Mouse (Mus musculus) urinary bladder, postnatal 36 days (tissue): Measurements from ENCODE around the gene Tulp3.
"Not testable (repeated sequence)": the region's sequence is repeated elsewhere in the genome, so short reads cannot be mapped to it uniquely, and the experiment has no call there.

Experiments used
- DNase-seq, 2 experiments: peaks; one replicate each; pipeline ENCODE4 v3.0.0; 2022; ENCODE audit warnings: low spot score in 2 of 2, mixed read lengths in 1 of 2

Tulp3 gene

DNA sequence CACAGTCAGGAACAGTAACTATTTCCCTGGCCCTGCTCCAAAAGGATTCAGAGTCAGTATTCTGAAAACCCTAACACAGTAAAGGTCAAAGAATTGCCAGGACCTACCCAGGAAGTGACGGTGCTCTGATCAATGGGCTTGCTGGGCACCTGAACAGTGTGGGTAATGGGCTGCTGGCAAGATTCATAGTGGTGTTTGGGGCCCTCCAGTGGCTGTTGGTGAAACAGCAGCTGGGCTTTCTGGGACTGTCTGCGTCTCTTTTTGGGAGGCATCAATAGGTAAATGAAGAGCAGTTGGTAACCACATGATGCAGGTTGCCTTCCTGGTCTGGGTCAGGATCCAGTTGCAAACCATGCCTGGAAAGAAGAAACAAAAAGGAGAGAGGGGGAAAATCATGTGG, 3.3 kb upstream of the Tulp3 start:
- DNase-seq = peak; percentile 46 to 49

GRCm38 (mm10) chr6:128355201-128355681, 410 bp downstream of the Tulp3 start:
- peak in 1 of 2 experiments; percentile 26 for DNase-seq

DNA sequence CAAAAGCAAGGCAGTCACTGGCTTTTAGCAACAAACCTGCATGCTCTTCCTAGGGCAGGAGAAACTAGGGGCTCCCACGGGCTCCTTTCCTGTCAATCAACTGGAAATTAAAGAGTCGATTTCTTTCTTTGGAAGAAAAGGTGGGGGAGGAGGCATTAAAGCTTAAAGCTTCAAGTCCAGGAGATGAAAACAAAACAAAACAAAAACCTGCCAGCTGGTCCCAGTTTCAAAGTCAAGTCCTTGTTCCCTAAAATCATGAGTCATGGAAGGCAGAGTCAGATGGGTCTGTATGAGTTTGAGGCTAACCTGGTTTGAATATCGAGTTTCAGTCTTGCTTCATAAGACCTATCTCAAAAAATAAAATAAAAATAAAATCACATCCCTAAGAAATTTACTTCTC, 1.5 kb downstream of the Tulp3 start:
- DNase-seq = no peak

DNA sequence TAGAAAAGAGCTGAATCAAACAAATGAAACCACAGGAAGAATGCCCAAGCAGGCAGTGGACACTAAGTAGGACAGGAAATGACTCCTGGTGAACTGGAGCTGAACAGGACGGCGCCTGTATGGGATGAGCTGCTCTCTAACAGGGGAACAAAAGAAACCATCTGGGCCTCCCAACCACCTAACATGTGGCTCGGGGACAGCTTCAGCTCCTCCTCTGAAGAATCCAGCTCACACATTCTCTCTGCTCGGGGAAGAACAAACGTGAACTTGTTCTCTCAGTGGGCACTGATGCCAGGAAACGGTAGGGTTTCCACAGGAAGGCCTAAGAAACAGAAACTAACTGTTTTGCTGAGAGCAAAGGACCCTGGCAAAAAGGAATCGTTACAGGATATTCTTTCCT, 5.9 kb downstream of the Tulp3 start:
- no peak for DNase-seq

GRCm38 (mm10) chr6:128346782-128347181, 8.9 kb downstream of the Tulp3 start:
- DNase-seq = no peak

GRCm38 (mm10) chr6:128345623-128346022, 10.0 kb downstream of the Tulp3 start:
- no peak for DNase-seq

- DNase-seq = no peak
Observed at GRCm38 (mm10) chr6:128341956-128342723, 13.5 kb downstream of the Tulp3 start.

DNA sequence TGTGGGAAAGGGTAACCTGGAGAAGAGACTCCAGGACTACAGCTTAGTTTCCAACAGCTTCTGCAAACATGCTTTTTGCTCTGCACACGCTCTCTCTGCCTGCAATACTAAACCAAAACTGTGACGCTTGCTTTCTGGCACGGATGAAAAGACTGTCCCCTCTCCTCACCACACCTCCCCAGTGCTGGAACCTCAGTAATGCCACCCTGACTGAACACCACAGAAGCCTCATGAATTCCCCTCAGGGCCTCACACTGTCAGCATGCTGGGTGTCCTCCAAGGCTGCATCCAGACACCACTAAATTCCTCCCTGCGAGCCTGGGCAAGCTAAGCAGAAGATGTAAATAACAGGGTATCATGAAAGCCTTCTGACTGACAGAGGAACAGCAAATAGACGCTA, 16.8 kb downstream of the Tulp3 start:
- DNase-seq = no peak

- DNase-seq = no peak
Observed at GRCm38 (mm10) chr6:128337467-128337866, 18.2 kb downstream of the Tulp3 start.

- peak; percentile 61 to 66 for DNase-seq
Observed at GRCm38 (mm10) chr6:128334397-128335124, 21.1 kb downstream of the Tulp3 start.

DNA sequence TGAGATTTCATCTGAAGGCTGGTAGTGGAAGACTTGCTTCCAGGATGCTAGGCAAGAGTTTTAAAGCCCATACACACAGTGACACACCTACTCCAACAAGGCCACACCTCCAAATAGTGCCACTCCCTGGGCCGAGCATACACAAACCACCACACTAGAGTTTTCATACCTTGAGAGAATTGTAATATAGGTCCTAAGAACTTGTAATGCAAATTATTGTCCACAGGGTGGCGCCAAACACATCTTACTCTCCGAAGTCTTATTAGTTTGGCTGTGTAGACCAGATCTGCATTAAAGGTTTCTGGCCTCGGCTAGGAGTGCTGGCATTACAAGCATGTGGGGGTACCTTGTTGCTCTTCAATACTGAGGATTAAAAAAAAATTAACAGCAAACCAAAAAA, 37.3 kb downstream of the Tulp3 start:
- peak in 1 of 2 experiments; percentile 42 for DNase-seq

DNA sequence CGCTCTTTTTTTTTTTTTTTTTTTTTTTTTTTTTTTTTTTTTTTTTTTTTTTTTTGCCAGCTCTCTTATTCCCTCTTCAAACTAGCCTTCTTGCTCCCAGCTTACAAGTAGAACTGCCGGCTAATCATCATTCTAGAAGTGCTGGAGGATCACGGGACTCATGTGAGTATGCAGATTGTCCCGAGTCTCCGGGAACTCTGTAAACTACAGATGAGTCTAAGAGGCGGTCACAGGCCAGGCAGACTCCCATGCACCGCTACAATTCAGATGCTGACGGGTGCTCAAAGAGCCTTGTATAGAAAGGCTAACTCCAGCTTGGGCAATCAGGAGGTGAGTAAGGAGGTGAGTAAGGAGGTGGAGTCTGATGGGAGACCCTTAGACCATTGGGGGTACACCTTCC, 40.1 kb downstream of the Tulp3 start:
- DNase-seq = no peak

DNA sequence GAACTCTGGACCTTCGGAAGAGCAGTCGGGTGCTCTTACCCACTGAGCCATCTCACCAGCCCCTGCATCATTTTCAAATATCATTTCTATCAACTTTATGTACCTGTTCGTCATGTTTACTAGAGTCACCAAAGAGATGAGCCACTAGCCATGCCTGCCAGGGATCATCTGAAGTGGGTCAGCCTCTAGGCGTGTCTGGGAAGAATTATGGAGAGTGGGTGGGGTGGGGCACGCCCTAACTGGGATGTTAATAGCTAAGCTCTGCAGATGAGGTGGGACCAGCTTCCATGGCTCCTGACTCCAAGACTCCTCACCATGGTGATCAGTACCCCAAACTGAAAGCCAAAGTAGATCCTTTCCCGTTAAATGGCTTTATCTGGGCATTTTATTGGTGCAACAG, 40.9 kb downstream of the Tulp3 start:
- DNase-seq = no peak

DNA sequence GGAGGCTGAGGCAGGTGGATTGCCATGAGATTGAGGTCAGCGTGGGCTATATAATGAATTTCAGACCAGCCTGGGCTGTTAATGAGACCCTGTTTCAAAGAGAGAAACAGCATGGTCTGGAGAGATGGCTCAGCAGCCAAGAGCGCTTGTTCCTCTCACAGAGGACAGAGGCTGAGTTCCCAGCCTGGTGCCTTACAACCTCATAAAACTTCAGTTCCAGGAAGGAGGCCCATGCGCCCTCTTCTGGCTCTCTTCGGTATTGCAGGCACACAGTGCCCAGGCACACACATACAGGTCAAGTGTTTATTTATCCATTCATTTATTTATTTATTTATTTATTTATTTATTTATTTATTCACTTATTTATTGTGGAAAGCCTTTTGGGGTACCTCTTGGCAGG, 47.3 kb downstream of the Tulp3 start:
- peak in 1 of 2 experiments; percentile 33 for DNase-seq

- DNase-seq = no peak
Observed at GRCm38 (mm10) chr6:128304801-128305200, 50.9 kb downstream of the Tulp3 start.

DNA sequence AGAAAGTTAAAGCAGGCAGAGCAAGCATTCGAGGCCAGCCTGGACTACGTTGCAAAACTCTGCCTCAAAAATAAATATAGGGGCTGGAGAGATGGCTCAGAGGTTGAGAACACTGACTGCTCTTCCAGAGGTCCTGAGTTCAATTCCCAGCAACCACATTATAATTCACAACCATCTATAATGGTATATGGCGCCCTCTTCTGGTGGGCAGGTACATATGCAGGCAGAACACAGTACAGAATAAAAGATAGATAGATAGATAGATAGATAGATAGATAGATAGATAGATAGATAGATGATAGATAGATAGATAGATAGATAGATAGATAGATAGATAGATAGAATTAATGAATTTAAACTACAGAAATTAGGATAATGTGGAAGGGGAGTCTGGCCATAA, 53.0 kb downstream of the Tulp3 start:
- not testable (repeated sequence) for DNase-seq

- no peak for DNase-seq
Observed at GRCm38 (mm10) chr6:128301891-128302290, 53.8 kb downstream of the Tulp3 start.

DNA sequence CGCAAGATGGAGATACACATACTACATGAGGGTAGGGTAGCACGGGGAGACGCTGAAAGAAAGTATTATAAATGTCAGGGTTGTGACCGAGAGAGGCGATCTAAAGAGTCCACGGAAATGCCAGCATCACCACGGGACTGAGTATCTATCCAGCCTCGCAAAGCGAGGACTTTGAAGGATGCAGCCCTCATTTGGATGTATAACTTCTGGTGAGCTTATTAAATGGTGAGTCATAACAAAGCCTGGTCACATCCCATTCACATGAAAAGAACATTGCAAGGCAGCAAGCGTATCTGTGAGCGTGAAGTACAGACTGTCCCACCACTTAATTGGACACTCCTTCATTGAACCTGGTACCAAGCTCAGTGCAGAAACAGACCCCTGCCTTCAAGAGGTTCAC, 54.2 kb downstream of the Tulp3 start:
- no peak for DNase-seq

GRCm38 (mm10) chr6:128300134-128301001, 55.3 kb downstream of the Tulp3 start, which contains the start of gene Tead4:
Gene Tead4, minus strand, starts transcription at chr6:128300823.
- peak; percentile 45 to 76 for DNase-seq

GRCm38 (mm10) chr6:128299292-128300133, 56.1 kb downstream of the Tulp3 start:
- DNase-seq = no peak

GRCm38 (mm10) chr6:128298246-128298645, 57.4 kb downstream of the Tulp3 start:
- DNase-seq = no peak
